Mouse (Mus musculus): ENCODE data around the gene Gm20696. TPM values are rescaled to one million over a fixed set of nuclear protein-coding genes. Genes with fewer than 3 reads are reported as not detected.

Gene Gm20696
- 134 to 146 TPM (median 140 TPM) in 4 replicates for total RNA-seq (2023)

GRCm38 (mm10) chr6:99666318-99667171 lies at the start of gene Gm20696, which contains the start of gene Eif4e3:
Gene Gm20696 (minus strand): TSS chr6:99666797.
Gene Eif4e3 (minus strand): TSS chr6:99666771.

GRCm38 (mm10) chr6:99692206-99692915 lies 25.8 kb upstream of the Gm20696 start, which contains the start of gene Gpr27:
Gene Gpr27 (plus strand): TSS chr6:99692679.

GRCm38 (mm10) chr6:99522359-99523108 lies 144.1 kb downstream of the Gm20696 start, which contains the start of gene Foxp1:
Gene Foxp1 (minus strand): TSS chr6:99522721.

Other genes with a start within 250 kb of the Gm20696 start
- 1,113 to 1,221 TPM (median 1,175 TPM) in 4 replicates for gene Foxp1, start 144.1 kb downstream of the Gm20696 start, total RNA-seq (2023)
- 6.3 to 8.5 TPM (median 6.9 TPM) in 4 replicates for gene Eif4e3, start within 50 bp of the Gm20696 start, total RNA-seq (2023)
- gene Gpr27, start 25.9 kb upstream of the Gm20696 start, total RNA-seq (2023): not detected in 4 replicates
- not detected in 4 replicates for gene Prok2, start 59.6 kb upstream of the Gm20696 start, total RNA-seq (2023)